Mouse (Mus musculus) lung, postnatal 0 days (tissue): ENCODE results near the gene Eya2.

Source experiments
- CTCF ChIP-seq: IDR thresholded peaks from 2 replicates; pipeline ENCODE4 v1.5.1; 2016; ENCODE audit warnings: antibody characterized with exemption, mild to moderate bottlenecking
- EP300 ChIP-seq: IDR thresholded peaks from 2 replicates; pipeline ENCODE4 v1.6.1; 2016; ENCODE audit warnings: antibody characterized with exemption, mild to moderate bottlenecking, control low read depth

- no peak for TF ChIP-seq CTCF
- TF ChIP-seq EP300 = no peak
Observed at GRCm38 (mm10) chr2:165548627-165549026, 46.2 kb upstream of the Eya2 start.
